Mouse (Mus musculus) neural tube, embryonic 15.5 days (tissue): ENCODE data around the gene Lig1. TPM values are rescaled to one million over a fixed set of nuclear protein-coding genes. Genes with fewer than 3 reads are reported as not detected.
"Not testable (repeated sequence)": the region's sequence is repeated elsewhere in the genome, so short reads cannot be mapped to it uniquely, and the experiment has no call there.

Experiments used
- ATAC-seq: fragments of 200-750 bp; cut with Nextera tagmentation; 2 replicates; pipeline ENCODE4 v1.8.0; 2017; ENCODE audit warnings: mild to moderate bottlenecking, moderate TSS enrichment, moderate library complexity; ENCODE audit not compliant: low FRiP score
- H3K27ac ChIP-seq: fragments of 300-500 bp; sonication (generic); replicated peaks from 2 replicates; pipeline ENCODE4 v1.5.1; 2015; ENCODE audit warnings: mild to moderate bottlenecking, inconsistent platforms
- H3K27me3 ChIP-seq: fragments of 300-500 bp; sonication (generic); replicated peaks from 2 replicates; pipeline ENCODE4 v1.6.1; 2015; ENCODE audit warnings: inconsistent platforms
- H3K36me3 ChIP-seq: fragments of 300-500 bp; sonication (generic); 2 replicates; pipeline ENCODE4 v1.6.1; 2015; ENCODE audit warnings: inconsistent platforms
- H3K4me1 ChIP-seq: fragments of 300-500 bp; sonication (generic); 2 replicates; pipeline ENCODE4 v1.6.1; 2015; ENCODE audit warnings: inconsistent platforms
- H3K4me2 ChIP-seq: fragments of 300-500 bp; sonication (generic); 2 replicates; pipeline ENCODE4 v1.6.1; 2015; ENCODE audit warnings: inconsistent platforms, mild to moderate bottlenecking, moderate library complexity
- H3K4me3 ChIP-seq: fragments of 300-500 bp; sonication (generic); replicated peaks from 2 replicates; pipeline ENCODE4 v1.5.1; 2015; ENCODE audit warnings: mild to moderate bottlenecking, inconsistent platforms
- H3K9ac ChIP-seq: fragments of 300-500 bp; sonication (generic); replicated peaks from 2 replicates; pipeline ENCODE4 v1.6.1; 2015; ENCODE audit warnings: mild to moderate bottlenecking, inconsistent platforms
- H3K9me3 ChIP-seq: fragments of 300-500 bp; sonication (generic); replicated peaks from 2 replicates; pipeline ENCODE4 v1.6.1; 2016; ENCODE audit warnings: inconsistent platforms
- WGBS: fragments of 180-500 bp; shearing (Covaris S2); methylation state at CpG from one replicate; pipeline ENCODE4 v1.1.7; 2015; ENCODE audit warnings: mixed read lengths; 5-methylcytosine and 5-hydroxymethylcytosine counted together
- polyA plus RNA-seq: library from polyadenylated mRNA; unstranded; fragments of >200 nt; fragmentation: Nextera tagmentation; extraction: Ambion mirVana; gene quantifications from 2 replicates; pipeline ENCODE4 v1.2.1, GENCODE M21; 2015

Gene Lig1
- polyA plus RNA-seq: 29.5 and 48.4 TPM in 2 replicates

DNA sequence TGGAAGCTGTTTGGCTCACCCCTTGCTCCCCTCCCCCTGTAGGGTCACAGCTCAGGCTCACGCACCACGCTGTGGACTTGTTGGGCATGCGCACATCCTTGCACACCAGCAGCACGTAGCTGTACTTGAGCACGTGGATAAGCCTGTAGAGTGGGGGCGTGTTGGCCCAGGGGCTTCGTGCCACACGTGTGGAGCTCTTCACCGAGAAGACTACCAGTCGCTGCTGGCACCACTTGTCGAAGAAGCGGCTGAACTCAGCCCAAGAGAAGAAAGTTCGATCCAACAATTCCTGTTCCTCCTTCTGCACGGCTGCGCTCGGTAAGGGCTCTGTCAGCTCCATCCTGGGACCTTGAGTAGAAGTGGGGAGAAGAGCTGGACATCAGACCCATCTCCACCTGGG is at the start of gene Lig1:
Gene Lig1 (plus strand): TSS at position 203 of the 400 bp plus-strand sequence.
- no peaks in the 10 kb centered on the region for H3K9me3 ChIP-seq
- H3K36me3 ChIP-seq: peaks cover 36% of the 10 kb centered on the region
- no peaks in the 10 kb centered on the region for H3K27me3 ChIP-seq
- H3K4me1 ChIP-seq: peaks cover 8% of the 10 kb centered on the region; the same call in 1 of the 2 replicates
- peak within 1 kb of the TSS; percentile 78 for H3K4me3 ChIP-seq
- no peak for ATAC-seq
- H3K4me2 ChIP-seq: peak within 1 kb of the TSS; percentile 67
- 96% methylated on average over 16 of the region's 16 CpGs for WGBS
- H3K27ac ChIP-seq: peak within 1 kb of the TSS; percentile 95
- H3K9ac ChIP-seq: peak within 1 kb of the TSS; percentile 75

DNA sequence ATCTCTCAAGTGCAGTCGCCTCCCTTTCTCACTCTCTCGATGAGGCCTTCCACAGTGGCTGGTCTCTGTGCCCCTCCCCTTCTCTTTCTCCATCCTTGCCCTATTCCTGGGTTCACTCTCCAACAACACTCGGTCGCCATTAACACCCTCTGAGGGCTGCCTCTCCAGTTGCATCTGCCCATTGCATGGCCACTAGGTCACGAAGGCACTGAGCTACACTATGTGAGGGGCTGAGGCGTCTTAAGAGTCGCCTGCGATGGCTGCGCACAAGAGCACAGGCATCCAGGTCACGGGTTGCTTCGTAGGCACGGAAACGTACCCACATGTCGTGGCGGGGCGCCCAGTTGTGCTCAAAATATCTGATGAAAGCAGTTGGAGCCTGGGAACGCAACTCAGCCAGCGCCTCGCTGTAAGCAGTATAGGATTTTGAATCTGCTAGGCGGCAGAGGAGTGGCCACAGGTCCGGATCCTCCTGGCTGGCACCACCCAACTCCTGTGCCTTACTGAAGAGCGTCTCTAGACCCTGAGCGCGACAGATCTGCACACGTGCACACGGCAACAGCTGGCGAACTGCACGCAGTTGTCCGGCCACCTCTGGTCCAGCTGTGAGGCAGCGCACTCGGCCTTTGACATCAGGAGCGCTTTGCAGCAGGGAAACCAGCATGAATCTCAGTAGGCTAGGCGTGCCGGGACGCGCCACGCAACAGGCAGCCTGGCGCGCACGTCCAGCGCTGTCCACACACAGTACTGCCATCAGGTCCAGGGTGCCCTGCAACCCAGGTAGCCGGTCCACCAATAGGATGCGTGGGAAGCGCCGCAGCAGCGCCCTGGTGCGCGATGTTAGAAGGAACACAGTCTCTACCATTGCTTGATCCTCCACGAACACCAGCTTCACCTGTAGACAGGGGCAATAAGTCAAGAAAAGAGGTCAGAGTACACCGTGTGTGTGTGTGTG is 16.1 kb upstream of the Lig1 start:
- Histone ChIP-seq H3K4me1 (peaks cover 3% of the 10 kb centered on the region; the same call in 1 of the 2 replicates), H3K9me3 (no peaks in the 10 kb centered on the region), H3K4me2 (no peak overlapping the region), H3K27me3 (no peaks in the 10 kb centered on the region), H3K27ac (no peak overlapping the region), H3K36me3 (no peaks in the 10 kb centered on the region; the same call in 1 of the 2 replicates), H3K9ac (no peak overlapping the region), H3K4me3 (no peak overlapping the region)
- ATAC-seq: no peak
- WGBS: 58% methylated on average over 50 of the region's 50 CpGs

DNA sequence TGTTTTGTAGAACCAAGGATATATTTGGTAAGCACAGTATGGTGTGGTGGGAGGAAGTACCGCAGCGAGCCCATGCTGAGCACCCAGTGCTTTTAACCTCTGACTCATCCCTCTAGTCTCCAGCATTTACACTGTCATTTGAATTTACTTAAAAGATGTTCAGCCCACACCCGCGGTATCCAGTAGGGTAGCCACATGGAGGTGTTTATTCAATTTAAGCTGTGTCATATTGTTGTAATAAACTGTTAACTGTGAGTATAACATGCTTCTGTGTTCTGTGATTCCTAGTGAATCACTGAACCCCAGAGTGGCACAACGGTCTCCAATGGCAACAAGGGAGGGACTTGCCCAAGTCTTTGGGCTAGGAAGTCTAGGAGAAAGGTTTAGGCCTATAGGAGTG is 13.2 kb upstream of the Lig1 start:
- Histone ChIP-seq H3K9me3 (no peaks in the 10 kb centered on the region), H3K36me3 (no peaks in the 10 kb centered on the region; the same call in 1 of the 2 replicates), H3K9ac (no peak overlapping the region), H3K27me3 (no peaks in the 10 kb centered on the region), H3K4me1 (peaks cover 3% of the 10 kb centered on the region; the same call in 1 of the 2 replicates), H3K4me3 (no peak overlapping the region), H3K27ac (no peak overlapping the region), H3K4me2 (no peak overlapping the region)
- WGBS: 79% methylated on average over 5 of the region's 5 CpGs
- no peak for ATAC-seq

DNA sequence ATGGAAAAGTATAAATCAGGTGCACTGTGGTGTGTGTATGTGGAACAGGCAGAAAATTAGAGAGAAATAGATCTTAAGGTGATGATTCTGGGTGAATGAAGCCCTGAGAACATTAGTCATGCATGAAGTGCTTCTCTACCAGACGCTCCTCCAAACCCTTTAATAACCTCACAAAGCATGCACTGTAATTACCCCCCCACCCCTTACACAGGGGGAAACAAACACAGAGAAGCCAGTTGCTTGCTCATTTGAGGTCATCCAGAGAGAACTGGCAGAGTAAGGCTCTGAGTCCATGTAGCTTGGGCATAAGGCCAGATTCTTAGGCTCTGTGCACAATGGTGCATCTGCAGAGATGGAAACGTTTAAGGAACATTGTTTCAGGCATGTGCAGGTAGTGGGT is 12.7 kb upstream of the Lig1 start:
- H3K27ac ChIP-seq: no peak overlapping the region
- no peak overlapping the region for H3K4me3 ChIP-seq
- H3K36me3 ChIP-seq: no peaks in the 10 kb centered on the region; the same call in 1 of the 2 replicates
- H3K9me3 ChIP-seq: no peaks in the 10 kb centered on the region
- no peak overlapping the region for H3K9ac ChIP-seq
- ATAC-seq: no peak
- H3K4me2 ChIP-seq: no peak overlapping the region
- WGBS: 44% methylated on average over 2 of the region's 2 CpGs
- no peaks in the 10 kb centered on the region for H3K27me3 ChIP-seq
- H3K4me1 ChIP-seq: peaks cover 3% of the 10 kb centered on the region; the same call in 1 of the 2 replicates

DNA sequence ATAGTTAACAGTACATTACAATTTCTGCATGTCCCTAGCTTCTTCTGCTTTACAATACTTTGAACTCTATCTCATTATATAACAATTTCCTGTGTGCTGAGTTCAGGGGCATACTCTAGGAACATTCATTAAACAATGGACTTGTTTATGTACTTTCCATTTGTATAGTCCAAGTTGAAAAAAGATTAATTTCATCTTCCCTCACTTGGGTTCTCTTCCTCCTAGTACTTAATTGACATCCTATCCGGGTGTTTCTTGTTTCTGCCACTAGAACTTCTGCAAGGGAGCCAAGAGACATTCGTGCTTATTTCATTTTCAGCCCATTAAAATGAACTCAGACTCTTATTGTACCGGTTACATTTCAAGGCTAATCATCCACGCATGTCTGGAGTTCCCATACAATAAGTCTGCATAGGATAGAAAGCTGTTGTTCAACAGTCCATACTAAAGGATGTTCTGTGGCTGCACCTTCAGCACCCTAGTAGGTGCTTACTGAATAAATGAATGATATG is 8.3 kb upstream of the Lig1 start:
- no peak overlapping the region for H3K4me3 ChIP-seq
- ATAC-seq: no peak
- H3K27ac ChIP-seq: no peak overlapping the region
- no peak overlapping the region for H3K4me2 ChIP-seq
- H3K27me3 ChIP-seq: no peaks in the 10 kb centered on the region
- WGBS: 92% methylated on average over 4 of the region's 4 CpGs
- H3K9ac ChIP-seq: no peak overlapping the region
- no peaks in the 10 kb centered on the region for H3K9me3 ChIP-seq
- H3K36me3 ChIP-seq: peaks cover 2% of the 10 kb centered on the region; the same call in 1 of the 2 replicates
- peaks cover 3% of the 10 kb centered on the region; the same call in 1 of the 2 replicates for H3K4me1 ChIP-seq

DNA sequence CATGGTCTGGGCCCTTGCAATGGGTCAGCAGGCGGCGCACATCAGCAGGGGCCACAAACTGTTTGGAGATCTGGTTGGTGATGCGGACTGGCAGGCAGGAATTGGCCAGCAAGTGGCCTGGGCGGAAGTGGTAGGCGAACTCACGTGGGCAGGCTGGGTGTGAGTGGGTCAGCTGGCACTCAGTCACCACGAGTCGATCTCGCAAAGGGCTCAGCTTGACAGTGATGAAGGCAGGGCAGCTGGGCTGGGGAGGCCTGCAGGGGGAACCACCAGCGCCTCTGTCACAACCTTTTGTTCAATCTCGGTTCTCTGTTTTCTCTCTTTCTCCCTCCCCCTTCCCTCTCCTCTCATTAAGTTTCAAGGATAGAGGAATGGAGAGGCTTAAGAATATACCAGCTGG is 7.7 kb upstream of the Lig1 start:
- no peak overlapping the region for H3K4me3 ChIP-seq
- no peaks in the 10 kb centered on the region for H3K27me3 ChIP-seq
- H3K4me2 ChIP-seq: no peak overlapping the region
- no peak overlapping the region for H3K9ac ChIP-seq
- H3K9me3 ChIP-seq: no peaks in the 10 kb centered on the region
- H3K27ac ChIP-seq: no peak overlapping the region
- ATAC-seq: no peak
- 74% methylated on average over 11 of the region's 11 CpGs for WGBS
- H3K36me3 ChIP-seq: peaks cover 7% of the 10 kb centered on the region
- H3K4me1 ChIP-seq: peaks cover 3% of the 10 kb centered on the region; the same call in 1 of the 2 replicates

DNA sequence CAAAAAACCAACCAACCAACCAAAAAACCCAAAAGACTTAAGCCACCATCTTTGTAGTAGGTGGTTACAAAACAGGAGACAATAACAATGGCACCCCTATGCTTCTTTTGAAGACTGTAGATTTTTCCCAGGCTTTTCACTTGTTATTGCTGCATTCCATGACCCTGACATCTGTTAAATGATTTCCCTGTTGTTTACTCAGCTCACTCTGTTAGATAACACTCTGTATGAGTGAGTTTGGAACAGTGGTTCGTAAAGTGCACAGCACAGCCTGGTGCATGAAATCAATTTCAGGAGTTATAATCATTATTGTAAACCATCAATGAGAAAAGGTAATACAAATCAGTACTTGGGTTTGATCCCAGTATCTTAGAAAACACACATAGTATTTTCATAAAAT is 5.4 kb upstream of the Lig1 start:
- Histone ChIP-seq H3K4me1 (no peaks in the 10 kb centered on the region), H3K9me3 (no peaks in the 10 kb centered on the region), H3K9ac (no peak overlapping the region), H3K4me2 (no peak overlapping the region), H3K4me3 (no peak overlapping the region), H3K27ac (no peak overlapping the region), H3K27me3 (no peaks in the 10 kb centered on the region), H3K36me3 (peaks cover 28% of the 10 kb centered on the region)
- WGBS: 84% methylated on average over 1 of the region's 1 CpGs
- ATAC-seq: no peak

DNA sequence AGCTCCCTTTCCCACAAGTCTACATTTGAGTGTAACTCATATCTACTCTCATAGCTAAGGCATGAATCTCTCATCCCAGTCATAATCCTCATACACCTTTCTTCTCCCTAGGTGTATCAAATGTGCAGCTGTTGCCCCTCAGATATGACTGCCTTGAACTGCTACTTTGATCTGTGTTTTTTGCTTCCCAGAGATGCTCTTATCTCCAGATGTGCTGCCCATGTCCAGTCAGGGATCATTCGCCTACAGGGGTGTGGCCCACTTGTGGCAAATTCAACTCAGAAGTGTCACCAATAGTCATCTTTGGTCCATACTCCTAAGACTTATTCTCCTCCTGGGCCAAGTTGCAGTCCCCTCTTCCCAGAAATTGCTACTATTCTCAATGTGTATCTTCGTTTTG is 750 bp downstream of the Lig1 start:
- peaks cover 8% of the 10 kb centered on the region; the same call in 1 of the 2 replicates for H3K4me1 ChIP-seq
- peak overlapping the region; percentile 75 for H3K9ac ChIP-seq
- no peak; the same call in 1 of the 2 replicates for ATAC-seq
- H3K36me3 ChIP-seq: peaks cover 40% of the 10 kb centered on the region
- H3K9me3 ChIP-seq: no peaks in the 10 kb centered on the region
- WGBS: 23% methylated on average over 2 of the region's 2 CpGs
- peak overlapping the region; percentile 78 for H3K4me3 ChIP-seq
- H3K27me3 ChIP-seq: no peaks in the 10 kb centered on the region
- peak overlapping the region; percentile 95 for H3K27ac ChIP-seq
- H3K4me2 ChIP-seq: peak overlapping the region; percentile 67

DNA sequence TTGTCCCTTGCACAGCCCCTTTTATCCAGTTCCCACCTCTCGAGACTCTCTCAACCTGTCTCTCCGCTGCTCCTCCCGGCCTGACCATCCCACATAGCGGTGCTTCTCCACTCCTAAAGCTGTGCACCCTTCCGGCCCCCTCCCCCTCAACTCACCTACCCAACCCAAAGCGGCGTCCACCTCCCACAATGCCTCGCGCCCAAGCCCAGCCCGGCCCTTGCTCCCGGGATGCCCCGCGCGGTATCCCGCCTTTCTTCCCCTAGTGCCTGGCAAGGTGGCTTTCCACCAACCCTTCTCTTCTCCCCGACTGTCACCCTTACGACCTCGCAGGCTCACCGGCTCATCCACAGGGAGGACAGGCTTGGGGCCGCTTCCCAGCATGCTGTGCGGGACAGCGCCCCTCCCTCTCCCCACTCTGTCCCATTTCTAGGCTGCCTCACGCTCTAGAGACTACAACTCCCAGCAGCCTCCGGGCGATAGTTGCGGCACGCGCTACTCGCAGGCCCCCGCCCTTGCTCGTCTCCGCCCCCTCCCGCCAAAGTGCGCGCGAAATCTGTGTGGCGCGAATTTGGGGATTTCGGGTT is 1.3 kb downstream of the Lig1 start, which contains the start of gene Zswim9:
Gene Zswim9 (minus strand): TSS at position 414 of the 584 bp plus-strand sequence.
- under 1% methylated on average over 38 of the region's 39 CpGs for WGBS
- H3K9me3 ChIP-seq: no peaks in the 10 kb centered on the region
- H3K4me3 ChIP-seq: peak within 1 kb of the TSS; percentile 78
- ATAC-seq: peak; percentile 99
- peaks cover 40% of the 10 kb centered on the region for H3K36me3 ChIP-seq
- H3K4me1 ChIP-seq: peaks cover 8% of the 10 kb centered on the region; the same call in 1 of the 2 replicates
- peak within 1 kb of the TSS; percentile 67 for H3K4me2 ChIP-seq
- no peaks in the 10 kb centered on the region for H3K27me3 ChIP-seq
- H3K27ac ChIP-seq: peak within 1 kb of the TSS; percentile 95
- H3K9ac ChIP-seq: peak within 1 kb of the TSS; percentile 75

DNA sequence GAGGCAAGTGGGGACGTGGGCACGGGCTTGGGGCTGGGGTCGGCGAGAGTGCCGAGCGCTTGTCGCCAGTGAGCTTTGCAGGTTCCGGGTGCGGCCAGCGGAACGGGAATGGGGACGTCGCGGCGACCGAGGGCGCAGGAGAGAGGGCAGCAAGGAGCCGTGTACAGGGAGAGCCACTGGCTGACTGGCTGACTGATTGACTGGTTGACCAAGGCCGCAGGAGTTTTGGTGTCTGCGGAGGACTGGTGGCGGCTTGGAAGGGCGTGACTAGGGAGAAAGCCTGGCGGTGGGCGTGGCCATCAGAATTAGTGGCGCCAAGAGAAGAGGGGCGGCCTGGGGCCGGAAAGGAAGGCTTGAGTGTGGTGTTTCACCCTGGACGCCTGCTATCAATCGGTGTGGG is 1.9 kb downstream of the Lig1 start:
- H3K9me3 ChIP-seq, H3K4me1 ChIP-seq, H3K27me3 ChIP-seq: not testable (repeated sequence)
- H3K4me2 ChIP-seq: peak overlapping the region; percentile 67
- WGBS: 0% methylated on average over 14 of the region's 29 CpGs
- H3K4me3 ChIP-seq: peak overlapping the region; percentile 78
- peak; percentile 65 for ATAC-seq
- H3K27ac ChIP-seq: peak overlapping the region; percentile 95
- H3K9ac ChIP-seq: peak overlapping the region; percentile 75; the same call in 1 of the 2 replicates
- peaks cover 36% of the 10 kb centered on the region for H3K36me3 ChIP-seq

DNA sequence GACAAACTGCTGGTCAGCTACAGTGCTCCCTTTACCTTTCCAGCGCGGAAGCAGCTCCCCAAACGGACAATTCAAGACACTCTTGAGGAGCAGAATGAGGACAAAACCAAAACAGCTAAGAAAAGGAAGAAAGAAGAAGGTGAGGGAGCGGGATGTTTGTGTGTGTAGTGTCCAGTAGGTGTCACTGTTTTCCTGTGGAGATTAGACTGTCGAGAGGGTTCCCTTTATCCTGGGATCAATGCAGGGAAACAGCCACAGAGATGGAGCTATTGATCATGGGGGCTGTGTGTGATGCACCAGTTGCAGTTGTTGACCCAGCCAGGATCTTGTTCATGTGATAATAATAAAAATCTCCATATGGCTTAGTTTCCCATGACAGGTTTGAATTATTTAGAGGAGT is 11.5 kb downstream of the Lig1 start:
- Histone ChIP-seq H3K9ac (no peak overlapping the region), H3K9me3 (no peaks in the 10 kb centered on the region), H3K4me1 (no peaks in the 10 kb centered on the region), H3K36me3 (peaks cover 68% of the 10 kb centered on the region), H3K4me2 (no peak overlapping the region), H3K4me3 (no peak overlapping the region), H3K27ac (no peak overlapping the region), H3K27me3 (no peaks in the 10 kb centered on the region)
- peak; percentile 76 for ATAC-seq
- WGBS: 49% methylated on average over 5 of the region's 5 CpGs
